Mouse (Mus musculus) monocyte, adult 2 months (primary cell): ENCODE results near the gene Rabl2.

Source experiments
- DNase-seq, 2 experiments: peaks; one replicate each; pipeline ENCODE4 v3.0.0; 2022; ENCODE audit warnings: low spot score in 2 of 2, low read depth in 1 of 2

Rabl2 gene

GRCm38 (mm10) chr15:89551733-89552132, 40.0 kb downstream of the Rabl2 start:
- no peak for DNase-seq

GRCm38 (mm10) chr15:89550506-89550905, 41.2 kb downstream of the Rabl2 start:
- no peak for DNase-seq

- no peak for DNase-seq
Measured at GRCm38 (mm10) chr15:89548837-89549236, 42.9 kb downstream of the Rabl2 start.

- DNase-seq = no peak
Measured at GRCm38 (mm10) chr15:89547824-89548601, 43.7 kb downstream of the Rabl2 start.

- DNase-seq = no peak
Measured at GRCm38 (mm10) chr15:89547321-89547720, 44.4 kb downstream of the Rabl2 start.

GRCm38 (mm10) chr15:89544171-89544570, 47.6 kb downstream of the Rabl2 start:
- no peak for DNase-seq

- no peak for DNase-seq
Measured at GRCm38 (mm10) chr15:89533843-89534207, 57.9 kb downstream of the Rabl2 start.

- DNase-seq = no peak
Measured at GRCm38 (mm10) chr15:89532924-89533842, 58.5 kb downstream of the Rabl2 start.
